Mouse (Mus musculus) kidney, adult 11 months (tissue): Measurements from ENCODE around the gene Acbd3.

ENCODE experiments used
- DNase-seq: peaks from one replicate; pipeline ENCODE4 v3.0.0; 2022

Acbd3 gene

DNA sequence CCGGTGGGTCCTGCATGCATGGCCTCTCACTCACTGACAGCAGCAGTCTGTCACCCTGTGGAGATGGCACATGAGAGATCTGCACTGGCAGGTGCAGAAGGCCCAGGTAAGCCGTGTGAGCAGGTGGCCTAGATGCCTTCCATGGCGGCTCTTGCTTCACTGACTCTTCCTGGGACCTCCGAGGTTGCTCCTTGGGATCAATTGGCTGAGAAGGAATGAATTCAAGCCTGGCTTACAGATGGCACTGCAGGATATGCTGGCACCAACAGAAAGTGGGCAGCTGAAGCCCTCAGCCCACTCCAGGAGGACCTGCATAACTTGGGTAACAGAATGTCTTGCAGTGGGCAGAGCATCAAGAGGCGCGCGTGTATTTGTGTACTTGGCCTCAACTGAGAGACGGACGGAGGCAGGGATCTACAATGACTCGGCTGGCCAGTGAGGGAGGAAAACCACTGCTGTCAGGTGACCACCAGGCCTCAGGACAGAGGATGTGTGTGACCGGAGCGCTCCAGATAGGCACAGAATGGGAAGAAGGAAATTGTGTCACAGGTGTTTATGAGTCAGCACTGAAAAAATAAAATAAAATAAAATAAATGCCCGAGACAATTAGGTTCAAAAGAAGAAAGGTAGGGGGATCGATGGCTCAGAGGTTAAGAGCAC lies 66.1 kb downstream of the Acbd3 start:
- no peak for DNase-seq

DNA sequence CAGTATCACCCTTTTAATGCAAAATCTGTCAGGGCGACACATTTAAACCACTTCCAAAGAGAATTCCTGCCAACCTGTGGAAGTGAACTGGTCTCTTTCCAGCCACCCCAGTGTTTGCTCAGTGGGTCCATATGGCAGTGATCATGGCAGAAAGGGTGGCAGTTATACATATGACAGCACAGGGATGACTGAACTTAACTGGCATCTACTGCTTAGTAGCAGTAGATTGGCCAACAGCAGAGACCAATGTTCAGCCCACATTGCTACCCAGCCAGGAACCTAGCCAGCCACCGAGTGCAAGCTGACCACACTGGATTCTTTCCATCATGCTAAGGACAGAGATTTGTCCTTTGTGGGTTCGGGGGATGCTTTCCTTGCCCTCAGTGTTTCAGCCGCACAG lies 67.0 kb downstream of the Acbd3 start:
- no peak for DNase-seq

DNA sequence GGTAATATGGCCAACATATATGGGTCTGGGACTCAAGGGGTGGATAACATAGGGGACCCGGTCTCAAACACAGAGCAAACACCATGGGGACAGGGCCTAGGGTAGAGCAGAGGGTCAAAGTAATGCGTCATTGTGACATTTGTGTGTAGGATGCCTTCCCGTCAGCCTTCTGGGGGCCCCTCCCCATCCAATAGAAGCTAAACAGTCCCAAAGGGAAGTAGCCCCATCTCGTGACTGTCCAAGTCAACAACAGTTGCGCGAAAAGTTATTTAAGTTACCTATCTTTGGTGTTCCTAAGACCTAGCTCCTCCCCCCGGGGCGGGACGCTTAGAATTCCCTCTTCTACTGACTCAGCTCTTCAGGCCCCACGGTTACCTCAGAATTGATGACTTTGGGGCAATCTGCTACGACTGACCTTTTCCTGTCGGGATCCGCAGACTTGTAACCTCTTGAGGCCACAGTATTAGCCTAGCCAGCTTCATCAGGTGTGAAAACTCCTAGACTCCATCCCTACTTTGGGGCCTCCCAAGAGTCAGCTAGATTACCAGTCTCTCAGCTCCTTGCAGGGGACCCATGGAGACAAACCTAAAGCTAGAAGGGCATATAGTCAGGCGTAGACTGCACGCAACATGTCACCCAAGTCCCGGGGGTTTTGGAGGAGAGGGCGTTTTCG lies 67.7 kb downstream of the Acbd3 start:
- peak; percentile 51 for DNase-seq

DNA sequence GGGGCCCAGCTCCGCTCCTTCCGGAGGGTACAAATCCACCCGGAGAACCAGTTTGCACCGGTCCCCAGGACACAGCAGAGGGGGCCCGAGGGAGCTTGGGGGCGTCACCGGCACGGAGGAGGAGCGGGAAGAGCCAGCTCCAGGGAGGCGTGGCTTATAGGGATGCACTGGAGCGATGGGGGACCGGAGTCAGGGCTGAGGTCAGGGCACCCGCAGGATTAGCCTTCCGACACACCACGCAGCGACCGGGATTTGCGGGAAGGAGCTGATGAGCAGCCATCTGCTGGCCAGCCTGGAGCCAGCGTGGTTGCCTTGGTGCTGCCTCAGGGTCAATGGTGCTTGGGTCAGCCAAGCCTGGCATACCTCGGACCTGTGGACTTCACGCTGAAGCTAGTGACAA lies 68.3 kb downstream of the Acbd3 start:
- no peak for DNase-seq

DNA sequence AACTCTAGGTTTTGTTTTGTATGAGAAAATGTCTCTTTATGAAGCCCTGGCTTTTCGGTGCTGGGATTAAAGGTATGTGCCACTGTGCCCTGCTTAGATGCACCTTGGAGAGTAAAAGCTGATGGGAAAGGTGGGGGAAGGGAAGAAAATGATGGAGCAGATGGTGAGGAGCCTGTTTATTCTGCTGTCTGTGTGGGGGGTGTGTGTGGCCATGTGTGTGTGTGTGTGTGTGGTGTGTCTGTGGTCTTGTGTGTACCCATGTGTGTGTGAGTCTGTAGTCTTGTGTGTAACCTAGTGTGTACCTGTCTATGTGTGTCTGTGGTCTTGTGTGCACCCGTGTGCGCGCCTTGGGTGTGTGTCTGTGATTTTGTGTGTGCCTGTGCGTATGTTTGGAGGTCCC lies 72.8 kb downstream of the Acbd3 start:
- DNase-seq: no peak

DNA sequence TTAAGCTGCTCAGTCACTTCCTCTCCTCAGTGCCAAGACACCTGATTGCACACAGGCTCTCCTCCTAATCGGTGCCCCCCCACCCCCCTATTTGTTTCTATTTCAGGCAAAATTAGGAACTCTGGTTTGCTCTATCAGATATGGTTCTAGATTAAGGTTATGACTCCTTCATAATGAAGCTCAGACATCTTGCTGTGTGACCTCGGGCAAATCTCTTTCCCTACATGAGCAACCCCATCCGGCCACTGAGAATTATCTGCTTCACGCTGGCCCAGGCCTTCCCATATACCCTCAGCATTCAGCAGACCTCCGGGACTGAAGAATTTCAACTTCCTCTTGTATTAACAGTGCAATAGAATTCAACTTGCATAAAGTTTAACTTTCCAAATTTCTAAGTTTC lies 73.4 kb downstream of the Acbd3 start:
- no peak for DNase-seq

DNA sequence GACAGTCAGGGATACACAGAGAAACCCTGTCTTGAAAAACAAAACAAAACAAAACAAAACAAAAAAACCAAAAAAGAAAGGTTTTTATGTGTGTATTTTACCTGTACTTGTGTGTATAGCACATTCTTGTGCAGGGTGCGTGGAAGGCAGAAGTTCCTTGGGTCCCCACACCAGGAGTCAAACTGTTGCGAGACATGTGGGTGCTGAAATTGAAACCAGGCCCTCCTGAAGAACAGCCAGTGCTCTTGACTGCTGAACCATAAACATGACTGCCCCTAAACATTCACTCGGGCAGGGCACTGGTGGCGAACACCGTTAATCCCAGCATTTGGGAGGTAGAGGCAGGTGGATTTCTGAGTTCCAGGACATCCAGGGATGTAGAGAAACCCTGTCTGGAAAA lies 74.2 kb downstream of the Acbd3 start:
- no peak for DNase-seq

DNA sequence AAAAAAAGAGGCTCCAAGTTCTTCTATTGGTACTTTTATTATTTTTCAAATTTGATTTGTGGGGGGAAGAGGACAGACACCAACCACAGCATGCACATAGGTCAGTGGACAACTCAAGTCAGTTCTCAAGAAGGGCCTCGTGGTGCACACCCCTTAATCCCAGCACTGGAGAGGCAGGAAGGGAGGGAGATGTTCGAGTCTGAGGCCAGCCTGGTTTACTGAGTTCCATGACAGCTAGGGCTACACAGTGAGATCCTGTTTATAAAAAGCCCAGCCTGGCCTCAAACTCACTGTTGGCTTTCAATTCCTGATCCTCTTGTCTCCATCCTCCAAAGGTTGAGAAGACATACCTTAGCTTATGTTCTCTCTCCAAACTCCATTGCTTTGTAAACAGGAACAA lies 75.0 kb downstream of the Acbd3 start:
- DNase-seq: no peak

DNA sequence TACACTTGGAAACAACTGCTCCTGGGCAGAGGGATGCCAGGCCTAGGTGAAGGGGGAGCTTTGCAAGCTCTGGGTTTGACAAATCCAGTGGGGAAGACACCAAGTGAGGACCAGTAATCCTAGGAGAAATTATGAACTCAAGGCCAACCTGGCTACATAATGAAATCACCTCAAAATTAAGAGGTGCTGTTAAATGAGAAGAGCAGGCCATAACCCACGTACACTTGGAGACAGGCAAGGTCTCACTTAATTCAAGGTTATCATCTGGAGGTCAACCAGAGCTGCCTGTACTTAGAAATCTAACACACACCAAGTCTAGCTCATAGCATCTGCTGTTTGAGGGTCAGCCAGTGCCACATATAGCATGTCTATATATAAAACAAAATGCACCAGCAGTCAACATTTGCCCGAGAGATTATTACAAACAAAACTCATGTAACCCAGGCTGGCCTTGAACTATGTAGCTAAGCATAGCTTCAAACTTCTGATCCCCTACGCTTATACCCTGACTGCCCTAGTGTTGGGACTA lies 75.7 kb downstream of the Acbd3 start:
- no peak for DNase-seq
